Mouse (Mus musculus) gastrocnemius, postnatal 4 days (tissue): ENCODE measurements around the gene 4933417A18Rik. TPM values are rescaled to one million over a fixed set of nuclear protein-coding genes. Genes with fewer than 3 reads are reported as not detected.
"Not testable (repeated sequence)": the region's sequence is repeated elsewhere in the genome, so short reads cannot be mapped to it uniquely, and the experiment has no call there.

Experiments
- DNase-seq, 2 experiments: peaks; one replicate each; pipeline ENCODE4 v3.0.0; 2021 to 2022; ENCODE audit warnings: low spot score in 2 of 2, mixed read lengths in 2 of 2
- total RNA-seq, 2 experiments: library from RNA; stranded (reverse); gene quantifications; 2 replicates each; pipeline ENCODE4 v1.2.3; 2021

4933417A18Rik gene
- total RNA-seq, 2 experiments from 2014 or later: not detected

GRCm38 (mm10) chr13:34973770-34974169 is 49.6 kb downstream of the 4933417A18Rik start:
- DNase-seq: no peak

GRCm38 (mm10) chr13:34976116-34976515 is 51.9 kb downstream of the 4933417A18Rik start:
- no peak for DNase-seq

DNA sequence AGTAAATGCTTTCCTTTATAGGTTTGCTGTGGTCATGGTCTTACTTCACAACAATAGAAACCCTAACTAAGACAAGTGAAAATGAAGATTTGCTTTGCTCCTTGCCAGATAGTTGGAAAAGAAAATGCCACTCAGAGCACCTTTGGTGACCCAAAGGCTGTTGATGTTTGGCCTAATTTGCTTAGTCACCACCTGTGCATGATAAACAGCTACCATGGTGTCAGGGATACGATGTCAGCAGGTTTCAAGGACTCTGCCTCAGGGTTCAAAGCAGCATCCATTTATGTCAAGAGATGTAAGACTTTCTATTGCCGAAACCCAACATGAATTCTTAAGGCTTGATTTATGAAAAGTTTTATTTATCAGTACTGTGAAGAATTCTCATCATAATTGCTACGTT is 53.2 kb downstream of the 4933417A18Rik start:
- no peak for DNase-seq

GRCm38 (mm10) chr13:34978635-34979034 is 54.4 kb downstream of the 4933417A18Rik start:
- not testable (repeated sequence) for DNase-seq

GRCm38 (mm10) chr13:34983479-34983878 is 59.3 kb downstream of the 4933417A18Rik start:
- DNase-seq: not testable (repeated sequence)

DNA sequence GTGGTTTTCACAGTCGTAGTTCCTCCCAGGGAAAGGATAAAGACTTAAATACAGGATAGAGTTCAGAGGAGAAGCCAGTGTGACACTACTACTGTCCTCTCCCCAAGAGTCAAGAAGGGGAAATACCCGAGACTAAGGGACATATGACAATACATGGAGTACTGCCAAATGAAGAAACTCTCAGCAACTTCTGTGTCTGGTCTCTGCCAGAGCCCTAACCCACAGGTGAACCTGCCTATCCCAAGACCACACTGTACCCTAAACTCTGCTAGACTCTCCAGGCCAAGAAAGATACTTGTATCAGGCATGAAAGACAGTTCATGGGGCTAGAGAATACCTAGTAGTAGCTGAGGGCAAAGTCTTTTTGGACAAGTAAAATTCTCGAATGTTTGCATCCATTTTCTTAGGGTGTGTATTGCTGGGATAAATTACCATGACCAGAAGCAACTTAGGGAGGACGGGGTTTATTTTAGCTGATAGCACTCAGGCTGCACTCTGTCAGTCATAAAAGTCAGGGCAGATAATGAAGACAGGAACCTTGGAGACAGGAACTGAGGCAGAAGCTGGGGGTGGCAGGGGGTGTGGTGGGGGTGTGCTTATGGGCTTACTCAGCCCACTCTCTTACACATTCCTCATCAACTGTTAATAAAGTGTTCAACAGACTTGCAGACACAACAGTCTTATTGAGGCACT is 67.5 kb downstream of the 4933417A18Rik start:
- DNase-seq: no peak

- no peak for DNase-seq
These were observed 68.9 kb downstream of the 4933417A18Rik start for GRCm38 (mm10) chr13:34993085-34993484.

DNA sequence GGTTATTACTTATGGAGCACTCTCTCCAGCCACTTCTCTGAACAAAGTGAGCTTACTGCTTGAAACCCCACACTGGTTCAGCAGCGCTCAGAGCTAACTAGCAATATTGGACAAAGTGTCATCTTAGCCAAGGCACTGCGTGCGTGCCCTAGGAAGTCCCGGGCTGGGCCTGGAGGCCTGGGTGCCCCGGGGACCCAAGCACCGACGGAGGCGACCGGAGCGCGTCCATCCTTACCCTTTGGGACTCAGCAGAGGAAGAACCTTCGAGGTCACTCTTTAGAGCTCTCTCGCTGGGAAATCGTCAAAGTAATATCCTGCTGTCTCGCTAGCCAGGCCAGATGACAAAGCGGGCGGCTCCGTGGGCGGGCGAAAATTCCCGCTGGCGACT is 69.4 kb downstream of the 4933417A18Rik start:
- no peak for DNase-seq

DNA sequence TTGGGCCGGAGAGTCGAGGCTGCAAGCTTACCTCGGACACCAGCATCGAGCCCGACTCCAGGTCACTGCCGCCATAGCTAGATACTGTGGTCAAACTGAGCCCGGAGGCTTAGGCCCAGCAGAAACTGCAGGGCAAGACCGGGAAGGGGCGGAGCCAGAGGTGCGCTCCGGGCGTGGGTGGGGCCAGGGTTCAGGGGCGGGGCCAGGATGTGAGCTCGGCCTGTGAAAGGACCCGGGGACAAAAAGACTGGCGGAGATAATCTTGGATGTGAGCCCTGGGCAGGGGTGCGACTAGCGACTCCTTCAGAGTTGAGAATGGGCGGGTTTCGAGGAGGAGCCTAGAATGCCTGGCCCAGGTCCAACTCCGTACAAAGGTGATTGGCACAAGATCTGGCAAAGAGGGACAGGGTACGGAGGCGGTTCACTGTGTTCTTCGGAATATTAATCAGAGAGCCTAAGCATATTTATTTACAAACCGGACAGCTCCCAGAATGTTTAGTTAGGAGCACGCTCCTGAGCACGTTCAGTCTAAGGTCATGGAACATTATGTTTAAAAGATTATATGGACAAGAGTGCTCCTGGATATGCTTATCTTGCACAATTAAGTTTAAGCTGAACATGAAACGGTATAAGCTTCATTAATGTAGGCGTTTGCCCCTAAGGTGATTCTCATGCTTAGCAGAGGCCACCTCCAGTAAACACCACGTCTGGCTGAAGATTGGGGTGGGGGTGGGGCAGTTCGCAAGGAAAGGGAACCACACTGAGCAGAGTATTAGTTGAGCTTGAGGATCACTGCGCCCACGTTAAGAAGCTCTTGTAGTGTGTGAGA is 70.0 kb downstream of the 4933417A18Rik start:
- DNase-seq: peak; percentile 95 to 97

DNA sequence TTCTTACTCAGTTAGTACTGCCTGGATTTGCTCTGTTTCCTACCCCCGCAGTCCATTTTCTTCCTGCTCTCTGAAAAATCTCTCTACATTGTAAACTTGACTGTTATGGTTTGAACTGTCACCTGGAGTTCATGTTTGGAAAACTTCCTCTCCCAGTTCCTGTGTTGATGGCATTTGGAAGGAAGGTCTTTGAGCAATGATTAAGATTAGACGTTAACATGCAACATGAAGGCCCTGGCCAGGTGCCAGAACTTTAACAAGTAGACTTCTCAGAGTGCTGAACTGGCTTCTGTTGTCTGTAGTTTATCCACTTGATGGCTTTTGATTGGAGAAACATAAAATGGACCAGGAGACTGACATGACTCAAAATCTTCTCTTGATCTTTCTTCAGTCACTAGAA is 71.7 kb downstream of the 4933417A18Rik start:
- no peak for DNase-seq

Other genes with a start within 250 kb of the 4933417A18Rik start
- gene Fam50b, start 189.6 kb upstream of the 4933417A18Rik start, total RNA-seq: not detected
- 10 to 100 TPM; 46.9 to 64.7 TPM for gene Prpf4b, start 49.1 kb upstream of the 4933417A18Rik start, total RNA-seq
- gene Fam217a, start 99 bp upstream of the 4933417A18Rik start, total RNA-seq: under 1 TPM; 0.18 to 0.39 TPM
- gene Eci3, start 39.4 kb downstream of the 4933417A18Rik start, total RNA-seq: 1 to 10 TPM in 1 of 2 experiments, under 1 TPM in 1; 0.76 to 1.7 TPM
- 100 to 1,000 TPM; 150 to 151 TPM for gene Eci2, start 102.7 kb downstream of the 4933417A18Rik start, total RNA-seq